Mouse (Mus musculus) neural tube, embryonic 14.5 days (tissue): Measurements from ENCODE around the gene Pmis2. TPM values are rescaled to one million over a fixed set of nuclear protein-coding genes. Genes with fewer than 3 reads are reported as not detected.

Source experiments
- ATAC-seq: fragments of 200-750 bp; cut with Nextera tagmentation; 2 replicates; pipeline ENCODE4 v1.8.0; 2017; ENCODE audit warnings: low read depth, mild to moderate bottlenecking, moderate TSS enrichment, moderate library complexity
- H3K27ac ChIP-seq: fragments of 300-500 bp; sonication (generic); 2 replicates; pipeline ENCODE4 v1.5.1; 2014; ENCODE audit warnings: low read depth, mild to moderate bottlenecking, control low read depth, low read length, moderate library complexity, mixed read lengths
- H3K27me3 ChIP-seq: fragments of 300-500 bp; sonication (generic); 2 replicates; pipeline ENCODE4 v1.6.1; 2014; ENCODE audit warnings: low read length; ENCODE audit not compliant: control insufficient read depth, insufficient read depth
- H3K36me3 ChIP-seq: fragments of 300-500 bp; sonication (generic); 2 replicates; pipeline ENCODE4 v1.6.1; 2014; ENCODE audit warnings: low read length, mixed read lengths; ENCODE audit not compliant: control insufficient read depth, insufficient read depth
- H3K4me1 ChIP-seq: fragments of 300-500 bp; sonication (generic); 2 replicates; pipeline ENCODE4 v1.6.1; 2014; ENCODE audit warnings: low read length; ENCODE audit not compliant: control insufficient read depth, insufficient read depth
- H3K4me2 ChIP-seq: fragments of 300-500 bp; sonication (generic); 2 replicates; pipeline ENCODE4 v1.6.1; 2014; ENCODE audit warnings: mild to moderate bottlenecking, low read depth, low read length, control low read depth
- H3K4me3 ChIP-seq: fragments of 300-500 bp; sonication (generic); 2 replicates; pipeline ENCODE4 v1.5.1; 2014; ENCODE audit warnings: low read depth, low read length, control low read depth, mixed read lengths
- H3K9ac ChIP-seq: fragments of 300-500 bp; sonication (generic); replicated peaks from 2 replicates; pipeline ENCODE4 v1.6.1; 2014; ENCODE audit warnings: low read depth, mild to moderate bottlenecking, control low read depth, low read length, mixed read lengths
- H3K9me3 ChIP-seq: fragments of 300-500 bp; sonication (generic); 2 replicates; pipeline ENCODE4 v1.6.1; 2016; ENCODE audit warnings: low read length; ENCODE audit not compliant: control insufficient read depth
- WGBS: fragments of 180-500 bp; shearing (Covaris S2); extraction: QIAGEN DNeasy Blood & Tissue Kit; methylation state at CpG from one replicate; pipeline ENCODE4 v1.1.7; 2014; 5-methylcytosine and 5-hydroxymethylcytosine counted together
- polyA plus RNA-seq: library from polyadenylated mRNA; unstranded; fragments of >200 nt; fragmentation: Nextera tagmentation; extraction: Ambion mirVana; gene quantifications from 2 replicates; pipeline ENCODE4 v1.2.1, GENCODE M21; 2014

Gene Pmis2
- polyA plus RNA-seq, 1 experiment from 2014 or later = not detected

- Histone ChIP-seq H3K36me3 (peaks cover 28% of the 10 kb centered on the region), H3K27me3 (peaks cover 22% of the 10 kb centered on the region), H3K9ac (no peak overlapping the region), H3K27ac (no peak overlapping the region), H3K4me3 (no peak overlapping the region), H3K9me3 (no peaks in the 10 kb centered on the region), H3K4me2 (no peak overlapping the region), H3K4me1 (no peaks in the 10 kb centered on the region)
- no peak for ATAC-seq
- 19% methylated on average over 4 of the region's 4 CpGs for WGBS
Measured at GRCm38 (mm10) chr7:30639083-30639482, 32.3 kb downstream of the Pmis2 start.

- Histone ChIP-seq H3K36me3 (peaks cover 5% of the 10 kb centered on the region; the same call in 1 of the 2 replicates), H3K9me3 (no peaks in the 10 kb centered on the region), H3K9ac (no peak overlapping the region), H3K4me1 (no peaks in the 10 kb centered on the region), H3K4me2 (no peak overlapping the region), H3K4me3 (no peak overlapping the region), H3K27me3 (peaks cover 27% of the 10 kb centered on the region), H3K27ac (no peak overlapping the region)
- WGBS = 32% methylated on average over 11 of the region's 11 CpGs
- ATAC-seq = no peak
Measured at GRCm38 (mm10) chr7:30636395-30636794, 35.0 kb downstream of the Pmis2 start.

- H3K27me3 ChIP-seq = peaks cover 28% of the 10 kb centered on the region
- no peak within 1 kb of the TSS for H3K9ac ChIP-seq
- ATAC-seq = no peak
- 0 out of 2 replicates have a peak within 1 kb of the TSS, but pooled peaks have one; percentile 13 for H3K4me3 ChIP-seq
- H3K4me1 ChIP-seq = no peaks in the 10 kb centered on the region
- H3K27ac ChIP-seq = no peak within 1 kb of the TSS
- H3K9me3 ChIP-seq = no peaks in the 10 kb centered on the region
- 3% methylated on average over 5 of the region's 5 CpGs for WGBS
- H3K36me3 ChIP-seq = no peaks in the 10 kb centered on the region
- peak within 1 kb of the TSS; percentile 16; the same call in 1 of the 2 replicates for H3K4me2 ChIP-seq
Measured at GRCm38 (mm10) chr7:30635752-30636151, 35.7 kb downstream of the Pmis2 start, which contains the start of gene Etv2. Gene Etv2 (minus strand): TSS chr7:30635852.

- peaks cover 28% of the 10 kb centered on the region for H3K27me3 ChIP-seq
- ATAC-seq = peak; percentile 74
Measured at GRCm38 (mm10) chr7:30634621-30635020, 36.8 kb downstream of the Pmis2 start.

GRCm38 (mm10) chr7:30633762-30634412 lies 37.5 kb downstream of the Pmis2 start:
- no peaks in the 10 kb centered on the region for H3K36me3 ChIP-seq
- 4% methylated on average over 27 of the region's 27 CpGs for WGBS
- H3K4me1 ChIP-seq = no peaks in the 10 kb centered on the region
- no peak for ATAC-seq
- no peak overlapping the region for H3K4me2 ChIP-seq
- H3K9ac ChIP-seq = no peak overlapping the region
- no peaks in the 10 kb centered on the region for H3K9me3 ChIP-seq
- H3K4me3 ChIP-seq = no peak overlapping the region
- H3K27me3 ChIP-seq = peaks cover 28% of the 10 kb centered on the region
- H3K27ac ChIP-seq = no peak overlapping the region

More at GRCm38 (mm10) chr7:30634621-30635020, 36.8 kb downstream of the Pmis2 start:
- no peaks in the 10 kb centered on the region for H3K4me1 ChIP-seq
- no peak overlapping the region for H3K9ac ChIP-seq
- WGBS = under 1% methylated on average over 20 of the region's 20 CpGs
- H3K27ac ChIP-seq = no peak overlapping the region
- no peaks in the 10 kb centered on the region for H3K36me3 ChIP-seq
- 0 out of 2 replicates have a peak overlapping the region, but pooled peaks have one; percentile 13 for H3K4me3 ChIP-seq
- H3K9me3 ChIP-seq = no peaks in the 10 kb centered on the region
- peak overlapping the region; percentile 16; the same call in 1 of the 2 replicates for H3K4me2 ChIP-seq

GRCm38 (mm10) chr7:30629013-30629412 lies 42.4 kb downstream of the Pmis2 start:
- Histone ChIP-seq H3K27ac (no peak overlapping the region), H3K4me1 (peaks cover 9% of the 10 kb centered on the region; the same call in 1 of the 2 replicates), H3K27me3 (peaks cover 7% of the 10 kb centered on the region), H3K9ac (no peak overlapping the region), H3K4me2 (no peak overlapping the region), H3K4me3 (no peak overlapping the region), H3K36me3 (no peaks in the 10 kb centered on the region), H3K9me3 (no peaks in the 10 kb centered on the region)
- no peak for ATAC-seq

- H3K9me3 ChIP-seq = no peaks in the 10 kb centered on the region
- peaks cover 9% of the 10 kb centered on the region; the same call in 1 of the 2 replicates for H3K4me1 ChIP-seq
- peaks cover 15% of the 10 kb centered on the region for H3K36me3 ChIP-seq
- H3K27me3 ChIP-seq = peaks cover 2% of the 10 kb centered on the region; the same call in 1 of the 2 replicates
- WGBS = 90% methylated on average over 5 of the region's 5 CpGs
- peak overlapping the region; percentile 51; the same call in 1 of the 2 replicates for H3K4me2 ChIP-seq
- H3K4me3 ChIP-seq = no peak overlapping the region
- no peak overlapping the region for H3K9ac ChIP-seq
- no peak for ATAC-seq
- H3K27ac ChIP-seq = no peak overlapping the region
Measured at GRCm38 (mm10) chr7:30626647-30627046, 44.8 kb downstream of the Pmis2 start.

- Histone ChIP-seq H3K27me3 (no peaks in the 10 kb centered on the region), H3K4me3 (peak within 1 kb of the TSS; percentile 66), H3K27ac (peak within 1 kb of the TSS; percentile 46; the same call in 1 of the 2 replicates), H3K36me3 (peaks cover 24% of the 10 kb centered on the region), H3K4me1 (peaks cover 9% of the 10 kb centered on the region; the same call in 1 of the 2 replicates), H3K4me2 (peak within 1 kb of the TSS; percentile 51), H3K9ac (peak within 1 kb of the TSS; percentile 69), H3K9me3 (no peaks in the 10 kb centered on the region)
- peak; percentile 94 for ATAC-seq
- WGBS = 2% methylated on average over 44 of the region's 44 CpGs
Measured at GRCm38 (mm10) chr7:30625530-30626384, 45.6 kb downstream of the Pmis2 start, which contains the start of gene Cox6b1. Gene Cox6b1 (minus strand): TSS chr7:30626151.
